10 mouse cellular contexts compared by ENCODE assay signal in the genomic region with DNA sequence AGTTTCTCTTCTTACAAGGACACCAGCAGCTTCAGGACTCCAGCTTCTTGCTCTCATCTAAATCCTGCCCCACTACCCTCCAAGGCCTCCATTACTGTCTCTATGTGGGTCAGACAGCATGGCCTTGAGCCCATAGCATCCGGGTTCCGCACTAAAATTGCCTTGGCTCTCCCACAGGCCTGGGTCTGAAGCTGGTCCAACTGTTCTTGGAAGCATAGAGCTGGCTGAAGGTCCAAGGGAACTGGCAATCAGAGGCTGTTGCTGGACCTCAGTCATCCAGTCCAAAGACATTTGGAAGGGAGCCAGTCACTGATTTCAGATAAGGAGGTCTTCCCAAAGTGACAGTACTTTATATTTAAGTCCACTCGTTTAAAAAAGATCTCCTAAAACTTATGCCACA.
DNase-seq lines count a peak whose midpoint lies in the region; ATAC-seq and TF ChIP-seq lines count a peak whose summit lies in the region.
"Had no signal": no experiment of that assay in that cellular context is flagged by ENCODE, and none has a peak within 500 bp of the region (broad histone marks: within the 10 kb centered on the region; RNA-seq: fewer than 3 reads in every experiment).

No protein-coding gene starts in this region.

- no peaks in the 10 kb centered on the region; the same call in 1 of the 2 replicates for H3K4me1 ChIP-seq in liver, adult 2 months (ENCODE audit: control insufficient read depth, insufficient read depth, low read length)
- no peaks in the 10 kb centered on the region for H3K4me1 ChIP-seq in liver, embryonic 11.5 days (replicated peaks; ENCODE audit: control insufficient read depth, insufficient read depth, low read length)
- 0 out of 2 replicates have a peak, but pooled peaks cover 2% of the 10 kb centered on the region for H3K4me1 ChIP-seq in heart, embryonic 15.5 days (replicated peaks)
- no peaks in the 10 kb centered on the region for H3K4me1 ChIP-seq in midbrain, embryonic 15.5 days
- H3K4me1 ChIP-seq: hindbrain, embryonic 15.5 days; liver, embryonic 15.5 days had no signal

- H3K27ac ChIP-seq in liver, adult 2 months (replicated peaks; ENCODE audit: insufficient read depth, low read depth, low read length): no peak overlapping the region
- H3K27ac ChIP-seq in liver, embryonic 11.5 days (ENCODE audit: low read depth, low read length): no peak overlapping the region
- no peak overlapping the region for H3K27ac ChIP-seq in heart, embryonic 15.5 days
- no peak overlapping the region for H3K27ac ChIP-seq in midbrain, embryonic 15.5 days
- H3K27ac ChIP-seq: hindbrain, embryonic 15.5 days; liver, embryonic 15.5 days had no signal

- peak; percentile 83 for DNase-seq in liver, adult 2 months (ENCODE audit: extremely low read depth, low read depth, low spot score)
- DNase-seq in liver, embryonic 11.5 days (ENCODE audit: low spot score): no peak
- DNase-seq in brain, adult 2 months (ENCODE audit: low read depth, low spot score): peak; percentile 90
- DNase-seq in lung, postnatal 25 days (ENCODE audit: low spot score): peak; percentile 15
- DNase-seq in c-Kit-positive CD71-positive TER-119-positive erythroid progenitor cells, embryonic 14.5 days (ENCODE audit: low spot score): no peak
- DNase-seq in neural tube, embryonic 10.5 days (ENCODE audit: extremely low spot score, low spot score): no peak

- no peak overlapping the region for H3K4me2 ChIP-seq in liver, embryonic 11.5 days
- no peak overlapping the region for H3K4me2 ChIP-seq in heart, embryonic 15.5 days
- H3K4me2 ChIP-seq in midbrain, embryonic 15.5 days: no peak overlapping the region
- H3K4me2 ChIP-seq: hindbrain, embryonic 15.5 days; liver, embryonic 15.5 days had no signal

- WGBS in liver, adult 2 months: 12% methylated on average over 3 of the region's 3 CpGs
- 84% methylated on average over 3 of the region's 3 CpGs for WGBS in liver, embryonic 11.5 days
- WGBS in heart, embryonic 15.5 days: 70% methylated on average over 3 of the region's 3 CpGs
- WGBS in midbrain, embryonic 15.5 days: 84% methylated on average over 3 of the region's 3 CpGs

- no peak overlapping the region for H3K9ac ChIP-seq in liver, adult 2 months (ENCODE audit: low read depth, low read length)
- H3K9ac ChIP-seq in liver, embryonic 11.5 days (ENCODE audit: low read depth, low read length): no peak overlapping the region
- no peak overlapping the region for H3K9ac ChIP-seq in heart, embryonic 15.5 days
- no peak overlapping the region for H3K9ac ChIP-seq in midbrain, embryonic 15.5 days
- H3K9ac ChIP-seq: hindbrain, embryonic 15.5 days; liver, embryonic 15.5 days had no signal

- ATAC-seq in liver, embryonic 11.5 days (replicated peaks; ENCODE audit: low FRiP score): no peak
- 0 out of 2 replicates have a peak, but pooled peaks have one; percentile 27 for ATAC-seq in heart, embryonic 15.5 days (replicated peaks; ENCODE audit: insufficient number of reproducible peaks, insufficient read depth, low FRiP score, low read depth)
- ATAC-seq in midbrain, embryonic 15.5 days (replicated peaks): no peak

- no peaks in the 10 kb centered on the region for H3K27me3 ChIP-seq in liver, adult 2 months (ENCODE audit: control insufficient read depth, insufficient read depth, low read length)
- no peaks in the 10 kb centered on the region; the same call in 1 of the 2 replicates for H3K27me3 ChIP-seq in liver, embryonic 11.5 days (replicated peaks; ENCODE audit: control insufficient read depth, insufficient read depth, low read length)
- no peaks in the 10 kb centered on the region; the same call in 1 of the 2 replicates for H3K27me3 ChIP-seq in heart, embryonic 15.5 days
- H3K27me3 ChIP-seq in midbrain, embryonic 15.5 days (replicated peaks): peaks cover 7% of the 10 kb centered on the region; the same call in 1 of the 2 replicates
- H3K27me3 ChIP-seq: liver, embryonic 15.5 days had no signal

- TF ChIP-seq POLR2A in liver, adult 2 months (IDR thresholded peaks at IDR 0.05; ENCODE audit: extremely low read depth, insufficient read depth, low read length): no peak

- no peak for TF ChIP-seq CTCF in liver, adult 2 months (IDR thresholded peaks at IDR 0.05; ENCODE audit: low read depth, low read length)

- no peaks in the 10 kb centered on the region for H3K79me2 ChIP-seq in liver, adult 2 months (ENCODE audit: control insufficient read depth, insufficient read depth, low read length)

- H3K36me3 ChIP-seq in liver, adult 2 months (ENCODE audit: control insufficient read depth, insufficient read depth, low read length): no peaks in the 10 kb centered on the region
- no peaks in the 10 kb centered on the region for H3K36me3 ChIP-seq in liver, embryonic 11.5 days (ENCODE audit: control insufficient read depth, insufficient read depth, low read length)
- H3K36me3 ChIP-seq in heart, embryonic 15.5 days: no peaks in the 10 kb centered on the region
- no peaks in the 10 kb centered on the region for H3K36me3 ChIP-seq in midbrain, embryonic 15.5 days (replicated peaks)
- H3K36me3 ChIP-seq: hindbrain, embryonic 15.5 days; liver, embryonic 15.5 days had no signal

- no peak overlapping the region for H3K4me3 ChIP-seq in liver, adult 2 months (ENCODE audit: insufficient read depth, low read depth, low read length)
- H3K4me3 ChIP-seq in liver, embryonic 11.5 days (ENCODE audit: low read depth, low read length): no peak overlapping the region
- no peak overlapping the region for H3K4me3 ChIP-seq in heart, embryonic 15.5 days
- H3K4me3 ChIP-seq in midbrain, embryonic 15.5 days: no peak overlapping the region
- H3K4me3 ChIP-seq: hindbrain, embryonic 15.5 days; liver, embryonic 15.5 days had no signal

- H3K9me3 ChIP-seq in liver, embryonic 11.5 days (ENCODE audit: control insufficient read depth, low read length): no peaks in the 10 kb centered on the region
- no peaks in the 10 kb centered on the region for H3K9me3 ChIP-seq in heart, embryonic 15.5 days (replicated peaks)
- H3K9me3 ChIP-seq in midbrain, embryonic 15.5 days: no peaks in the 10 kb centered on the region
- H3K9me3 ChIP-seq: hindbrain, embryonic 15.5 days; liver, embryonic 15.5 days had no signal

Comparison
In these comparisons a context has a peak if more than half of its experiments do, and no peak if none do; other contexts are left out.
1. DNase-seq: peak in liver, adult 2 months (single experiment), brain, adult 2 months (single experiment) and lung, postnatal 25 days (single experiment); none in liver, embryonic 11.5 days (single experiment), c-Kit-positive CD71-positive TER-119-positive erythroid progenitor cells, embryonic 14.5 days (single experiment) and neural tube, embryonic 10.5 days (single experiment).